Mouse (Mus musculus): ENCODE results near the gene Mdga1. TPM values are rescaled to one million over a fixed set of nuclear protein-coding genes. Genes with fewer than 3 reads are reported as not detected.

Mdga1 gene
- polyA plus RNA-seq, 1 experiment from 2014 or later, result 2.3 TPM

GRCm38 (mm10) chr17:29912733-29913132, 57.2 kb downstream of the Mdga1 start:
- Histone ChIP-seq H3K27ac (no peak overlapping the region), H3K9me3 (no peaks in the 10 kb centered on the region), H3K27me3 (ENCODE audit: poor library complexity, severe bottlenecking) (no peaks in the 10 kb centered on the region), H3K4me3 (no peak overlapping the region), H3K4me1 (peaks cover 8% of the 10 kb centered on the region), H3K36me3 (replicated peaks) (no peaks in the 10 kb centered on the region)
- DNase-seq (ENCODE audit: extremely low spot score, low spot score), result no peak
- WGBS, result 81% methylated on average over 5 of the region's 5 CpGs

- Histone ChIP-seq H3K9me3 (no peaks in the 10 kb centered on the region), H3K4me1 (peaks cover 6% of the 10 kb centered on the region)
- WGBS, result 93% methylated on average over 7 of the region's 7 CpGs
Measured at GRCm38 (mm10) chr17:29909031-29909430, 60.9 kb downstream of the Mdga1 start.

GRCm38 (mm10) chr17:29904694-29905093, 65.2 kb downstream of the Mdga1 start:
- H3K36me3 ChIP-seq (replicated peaks), result no peaks in the 10 kb centered on the region
- WGBS, result 74% methylated on average over 5 of the region's 5 CpGs
- H3K27me3 ChIP-seq (ENCODE audit: poor library complexity, severe bottlenecking), result no peaks in the 10 kb centered on the region
- no peak overlapping the region for H3K27ac ChIP-seq
- H3K4me1 ChIP-seq, result peaks cover 20% of the 10 kb centered on the region
- no peak for DNase-seq (ENCODE audit: extremely low spot score, low spot score)
- no peaks in the 10 kb centered on the region for H3K9me3 ChIP-seq
- H3K4me3 ChIP-seq, result no peak overlapping the region

More at GRCm38 (mm10) chr17:29909031-29909430, 60.9 kb downstream of the Mdga1 start:
- H3K27ac ChIP-seq, result no peak overlapping the region
- no peaks in the 10 kb centered on the region for H3K36me3 ChIP-seq (replicated peaks)
- no peaks in the 10 kb centered on the region for H3K27me3 ChIP-seq (ENCODE audit: poor library complexity, severe bottlenecking)
- no peak overlapping the region for H3K4me3 ChIP-seq
- DNase-seq (ENCODE audit: extremely low spot score, low spot score), result no peak

GRCm38 (mm10) chr17:29902406-29903155, 67.3 kb downstream of the Mdga1 start:
- Histone ChIP-seq H3K4me3 (no peak overlapping the region), H3K9me3 (no peaks in the 10 kb centered on the region), H3K4me1 (peaks cover 22% of the 10 kb centered on the region), H3K36me3 (replicated peaks) (no peaks in the 10 kb centered on the region), H3K27ac (0 out of 2 replicates have a peak overlapping the region, but pooled peaks have one; percentile 7), H3K27me3 (ENCODE audit: poor library complexity, severe bottlenecking) (0 out of 2 replicates have a peak, but pooled peaks cover 4% of the 10 kb centered on the region)
- 89% methylated on average over 16 of the region's 16 CpGs for WGBS
- no peak for DNase-seq (ENCODE audit: extremely low spot score, low spot score)

- Histone ChIP-seq H3K27me3 (ENCODE audit: poor library complexity, severe bottlenecking) (peaks cover 8% of the 10 kb centered on the region), H3K9me3 (no peaks in the 10 kb centered on the region), H3K4me3 (no peak overlapping the region), H3K27ac (no peak overlapping the region), H3K4me1 (peaks cover 45% of the 10 kb centered on the region), H3K36me3 (replicated peaks) (no peaks in the 10 kb centered on the region)
- no peak for DNase-seq (ENCODE audit: extremely low spot score, low spot score)
- 93% methylated on average over 5 of the region's 5 CpGs for WGBS
Measured at GRCm38 (mm10) chr17:29900289-29900688, 69.6 kb downstream of the Mdga1 start.

GRCm38 (mm10) chr17:29896181-29897054, 73.5 kb downstream of the Mdga1 start:
- Histone ChIP-seq H3K27me3 (ENCODE audit: poor library complexity, severe bottlenecking) (peaks cover 36% of the 10 kb centered on the region), H3K27ac (peak overlapping the region; percentile 69), H3K4me1 (peaks cover 38% of the 10 kb centered on the region), H3K9me3 (no peaks in the 10 kb centered on the region), H3K4me3 (peak overlapping the region; percentile 0; the same call in 1 of the 2 replicates), H3K36me3 (replicated peaks) (no peaks in the 10 kb centered on the region)
- 7% methylated on average over 7 of the region's 7 CpGs for WGBS
- peak; percentile 71 for DNase-seq (ENCODE audit: extremely low spot score, low spot score)

DNA sequence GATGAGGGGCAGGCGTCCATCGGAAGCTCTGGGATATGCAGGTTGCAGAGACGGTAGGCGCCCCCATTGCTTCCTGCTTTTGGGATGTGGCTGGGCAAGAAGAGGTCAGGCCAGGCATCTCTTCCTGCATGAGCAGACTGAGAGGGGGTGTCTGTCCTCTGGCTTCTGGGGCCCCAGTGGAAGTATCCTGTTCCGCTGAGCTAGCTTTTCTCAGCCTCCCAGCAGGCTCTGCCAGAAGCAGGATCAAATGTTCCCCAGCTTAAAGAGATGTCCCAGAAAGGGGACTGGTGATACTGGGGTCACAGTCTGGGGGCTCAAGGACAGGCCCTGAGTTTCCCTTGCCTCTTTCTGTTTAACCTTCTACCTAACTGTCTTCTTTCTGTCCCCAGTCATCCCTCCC, 74.3 kb downstream of the Mdga1 start:
- Histone ChIP-seq H3K4me3 (no peak overlapping the region), H3K9me3 (no peaks in the 10 kb centered on the region), H3K36me3 (replicated peaks) (no peaks in the 10 kb centered on the region), H3K27ac (peak overlapping the region; percentile 69), H3K27me3 (ENCODE audit: poor library complexity, severe bottlenecking) (peaks cover 44% of the 10 kb centered on the region), H3K4me1 (peaks cover 42% of the 10 kb centered on the region)
- 65% methylated on average over 5 of the region's 5 CpGs for WGBS
- no peak for DNase-seq (ENCODE audit: extremely low spot score, low spot score)

DNA sequence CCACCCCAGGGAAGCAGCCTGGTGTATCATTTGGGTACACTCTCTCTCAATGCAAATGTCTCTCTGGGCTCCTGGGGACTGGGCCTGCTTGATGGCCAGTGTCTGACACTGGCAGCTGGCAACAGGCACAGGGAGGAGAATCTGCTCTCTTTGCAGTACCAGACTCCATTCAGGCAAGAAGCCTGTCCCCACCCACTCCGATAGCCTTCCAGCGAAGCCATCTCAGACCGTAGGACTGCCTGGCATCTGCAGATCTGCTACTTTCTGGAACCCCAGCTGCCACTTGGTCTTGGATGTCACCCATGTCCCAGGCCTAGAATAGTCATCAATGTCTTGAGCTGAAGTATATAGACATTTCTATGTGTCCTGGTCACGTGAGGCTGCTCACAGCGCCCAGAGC, 74.9 kb downstream of the Mdga1 start:
- WGBS, result 84% methylated on average over 5 of the region's 5 CpGs
- DNase-seq (ENCODE audit: extremely low spot score, low spot score), result no peak
- Histone ChIP-seq H3K27ac (no peak overlapping the region), H3K4me3 (no peak overlapping the region), H3K36me3 (replicated peaks) (no peaks in the 10 kb centered on the region), H3K4me1 (peaks cover 44% of the 10 kb centered on the region), H3K9me3 (no peaks in the 10 kb centered on the region), H3K27me3 (ENCODE audit: poor library complexity, severe bottlenecking) (peaks cover 50% of the 10 kb centered on the region)

GRCm38 (mm10) chr17:29890451-29891110, 79.3 kb downstream of the Mdga1 start:
- Histone ChIP-seq H3K27ac (no peak overlapping the region), H3K4me3 (no peak overlapping the region), H3K27me3 (ENCODE audit: poor library complexity, severe bottlenecking) (peaks cover 88% of the 10 kb centered on the region), H3K9me3 (no peaks in the 10 kb centered on the region), H3K4me1 (peaks cover 65% of the 10 kb centered on the region), H3K36me3 (replicated peaks) (no peaks in the 10 kb centered on the region)
- WGBS, result 70% methylated on average over 7 of the region's 7 CpGs
- DNase-seq (ENCODE audit: extremely low spot score, low spot score), result no peak

- Histone ChIP-seq H3K4me3 (peak overlapping the region; percentile 74), H3K4me1 (peaks cover 70% of the 10 kb centered on the region), H3K27ac (peak overlapping the region; percentile 91), H3K9me3 (no peaks in the 10 kb centered on the region), H3K36me3 (replicated peaks) (no peaks in the 10 kb centered on the region), H3K27me3 (ENCODE audit: poor library complexity, severe bottlenecking) (peaks cover 88% of the 10 kb centered on the region)
- DNase-seq (ENCODE audit: extremely low spot score, low spot score), result peak; percentile 69
- under 1% methylated on average over 67 of the region's 67 CpGs for WGBS
Measured at GRCm38 (mm10) chr17:29888981-29889980, 80.6 kb downstream of the Mdga1 start.

DNA sequence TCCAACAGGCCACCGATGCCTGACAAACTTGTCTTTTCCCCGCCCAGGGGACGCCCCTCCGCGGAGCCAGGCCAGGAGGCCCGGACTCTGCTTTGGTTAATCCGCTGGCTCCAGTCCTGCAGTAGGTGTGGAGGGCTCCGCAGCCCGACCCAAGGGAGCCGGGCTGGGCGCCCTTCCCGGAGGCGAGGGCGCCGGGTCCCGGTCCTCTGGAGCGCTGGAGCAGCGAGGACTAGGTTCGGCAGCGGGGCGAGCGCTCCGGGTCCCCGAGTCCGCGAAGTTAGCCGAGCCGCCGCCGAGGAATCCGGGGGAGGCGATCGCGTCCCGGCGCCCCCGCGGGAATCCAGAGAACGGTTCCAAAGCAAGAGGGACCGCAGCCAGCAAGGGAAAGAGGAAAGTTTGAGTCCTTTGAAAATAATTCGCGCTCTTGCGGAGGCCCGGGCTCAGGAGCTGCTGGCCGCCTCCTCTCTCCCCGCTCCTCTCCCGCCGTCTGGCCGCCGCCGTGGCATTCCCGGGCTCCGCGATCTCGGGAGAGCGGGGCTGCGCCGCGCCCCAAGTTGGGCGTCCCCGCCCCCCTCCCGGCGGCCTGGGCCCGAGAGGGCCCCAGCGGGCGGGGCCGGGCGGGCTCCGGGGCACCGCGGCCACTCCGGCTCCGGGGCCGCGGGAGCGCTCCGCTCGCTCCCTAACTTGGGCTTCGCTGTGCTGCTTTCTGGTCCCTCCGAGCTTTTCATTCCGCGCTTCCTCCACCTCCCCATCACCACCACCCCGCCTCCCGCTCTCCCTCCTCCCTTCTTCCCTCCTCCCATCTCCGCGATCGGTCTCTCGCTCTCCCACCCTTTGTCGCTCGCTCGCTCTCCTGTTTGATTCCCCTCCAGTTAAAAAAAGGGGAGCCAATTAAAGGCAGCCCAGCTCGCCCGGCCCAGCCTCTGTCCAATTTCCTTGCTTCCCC, 81.7 kb downstream of the Mdga1 start:
- peak overlapping the region; percentile 74 for H3K4me3 ChIP-seq
- peaks cover 94% of the 10 kb centered on the region for H3K27me3 ChIP-seq (ENCODE audit: poor library complexity, severe bottlenecking)
- H3K9me3 ChIP-seq, result no peaks in the 10 kb centered on the region
- DNase-seq (ENCODE audit: extremely low spot score, low spot score), result peak; percentile 83
- WGBS, result under 1% methylated on average over 93 of the region's 93 CpGs
- no peaks in the 10 kb centered on the region for H3K36me3 ChIP-seq (replicated peaks)
- H3K4me1 ChIP-seq, result peaks cover 81% of the 10 kb centered on the region
- H3K27ac ChIP-seq, result peak overlapping the region; percentile 91
